Mouse (Mus musculus): ENCODE data around the gene Rimbp2.
"Not testable (repeated sequence)": the region's sequence is repeated elsewhere in the genome, so short reads cannot be mapped to it uniquely, and the experiment has no call there.

Rimbp2 gene

DNA sequence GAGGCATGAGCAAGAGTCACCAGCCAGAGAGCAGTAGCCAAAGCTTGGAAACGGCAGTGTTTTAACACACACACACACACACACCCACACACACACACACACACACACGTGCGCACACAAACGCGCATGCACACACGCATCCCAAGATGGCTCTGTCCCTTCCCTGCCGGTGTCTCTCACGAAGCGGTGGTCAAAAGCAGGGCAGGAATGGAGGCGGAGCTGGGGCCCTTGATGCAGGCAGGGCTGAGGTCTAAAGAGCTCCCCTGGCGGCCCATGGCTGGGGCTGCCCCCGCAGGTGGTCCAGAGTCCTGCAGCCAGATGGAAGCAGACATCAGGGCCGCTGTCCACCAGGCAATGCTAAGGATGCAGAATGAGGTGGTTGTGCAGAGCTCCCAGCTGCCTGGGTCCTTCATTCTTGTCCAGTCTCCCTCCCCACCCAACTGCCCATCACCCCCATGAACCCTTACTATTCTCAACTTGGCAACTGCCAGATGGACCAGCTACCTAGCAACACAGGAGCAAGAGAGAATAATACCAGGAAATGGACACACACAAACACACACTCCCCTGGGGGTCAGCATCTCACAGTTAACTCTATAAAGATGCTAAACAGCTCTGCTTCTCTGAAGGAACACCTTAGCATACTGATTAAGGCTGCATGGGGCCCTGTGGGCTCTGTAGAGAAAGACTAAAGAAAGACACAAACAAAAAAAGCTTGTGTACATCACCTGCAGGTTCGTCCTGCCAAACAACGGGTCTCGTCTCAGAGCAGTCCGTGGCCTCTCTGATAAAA is at the start of gene Rimbp2:
Gene Rimbp2 (minus strand): TSS at position 209 of the 793 bp plus-strand sequence.
- DNase-seq (ENCODE audit: low spot score in 2 of 2), result no peak

GRCm38 (mm10) chr5:129002571-129003011 is 49.3 kb upstream of the Rimbp2 start:
- no peak for DNase-seq (ENCODE audit: low spot score in 2 of 2)

GRCm38 (mm10) chr5:129000706-129001468 is 47.6 kb upstream of the Rimbp2 start:
- peak; percentile 27 to 63 for DNase-seq (ENCODE audit: low spot score in 2 of 2)

DNA sequence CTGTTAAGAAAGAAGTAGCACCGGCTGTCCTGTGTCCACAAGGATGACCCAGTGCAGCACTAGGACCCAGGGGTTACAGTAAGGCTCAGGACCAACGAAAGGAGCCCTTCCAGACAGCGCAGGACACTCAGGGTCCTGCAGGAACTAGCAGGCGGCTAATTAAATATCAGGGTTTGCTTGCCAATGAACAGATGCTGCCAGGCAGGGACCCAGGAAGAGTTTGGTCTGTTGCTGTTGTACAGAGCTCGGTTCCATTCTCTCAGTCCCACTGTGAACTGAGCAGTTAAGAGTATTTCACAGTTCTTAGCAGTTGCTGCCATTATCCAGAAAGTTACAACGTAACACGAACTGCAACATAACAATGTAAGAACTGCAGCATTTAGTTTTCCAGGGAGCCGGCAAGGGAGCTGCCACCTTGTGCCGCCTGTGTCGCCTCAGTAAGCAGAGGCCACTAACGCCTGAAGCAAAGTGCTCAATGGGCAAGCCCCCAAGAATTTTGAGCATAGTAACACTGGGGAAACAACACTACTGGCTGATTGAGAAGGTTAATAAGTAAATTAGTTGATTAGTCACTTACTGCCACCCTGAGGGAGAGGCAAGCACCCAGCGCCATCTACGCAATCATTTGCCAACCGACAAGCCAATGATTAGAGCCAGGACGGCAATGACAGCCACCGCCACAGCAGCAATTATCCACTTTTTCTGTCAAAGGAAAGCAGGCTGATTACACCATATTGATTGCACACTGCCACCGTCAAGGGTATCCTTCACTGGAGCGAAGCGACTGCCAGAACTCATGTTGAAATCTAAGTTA is 34.1 kb upstream of the Rimbp2 start:
- DNase-seq (ENCODE audit: low spot score in 2 of 2), result no peak

DNA sequence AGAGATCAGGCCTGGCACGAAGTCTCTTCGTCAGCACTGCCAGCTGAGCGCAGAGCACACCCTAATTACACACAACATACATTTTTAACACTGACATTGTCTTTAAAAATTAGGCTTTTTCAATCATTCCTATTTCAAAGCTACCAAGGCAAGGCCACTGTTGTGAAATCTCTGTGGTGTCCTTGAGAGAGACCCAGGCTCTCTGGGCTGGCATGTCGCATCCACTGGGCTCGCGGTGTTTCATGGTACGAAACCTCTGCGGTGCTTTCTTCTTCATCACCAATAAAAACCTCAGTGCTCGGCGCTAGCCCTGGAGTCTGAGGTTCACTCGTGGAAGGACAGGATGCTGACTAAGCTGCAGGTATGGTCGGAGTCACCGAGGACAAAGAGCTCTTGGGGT is 32.7 kb upstream of the Rimbp2 start:
- DNase-seq (ENCODE audit: low spot score in 2 of 2), result no peak

- no peak for DNase-seq (ENCODE audit: low spot score in 2 of 2)
These were observed 31.2 kb upstream of the Rimbp2 start for GRCm38 (mm10) chr5:128984536-128984935.

- DNase-seq (ENCODE audit: low spot score in 2 of 2), result peak; percentile 34 to 36
These were observed 28.3 kb upstream of the Rimbp2 start for GRCm38 (mm10) chr5:128981607-128982006.

GRCm38 (mm10) chr5:128980857-128981256 is 27.6 kb upstream of the Rimbp2 start:
- DNase-seq (ENCODE audit: low spot score in 2 of 2), result no peak

- DNase-seq (ENCODE audit: low spot score in 2 of 2), result no peak
These were observed 25.7 kb upstream of the Rimbp2 start for GRCm38 (mm10) chr5:128978957-128979356.

DNA sequence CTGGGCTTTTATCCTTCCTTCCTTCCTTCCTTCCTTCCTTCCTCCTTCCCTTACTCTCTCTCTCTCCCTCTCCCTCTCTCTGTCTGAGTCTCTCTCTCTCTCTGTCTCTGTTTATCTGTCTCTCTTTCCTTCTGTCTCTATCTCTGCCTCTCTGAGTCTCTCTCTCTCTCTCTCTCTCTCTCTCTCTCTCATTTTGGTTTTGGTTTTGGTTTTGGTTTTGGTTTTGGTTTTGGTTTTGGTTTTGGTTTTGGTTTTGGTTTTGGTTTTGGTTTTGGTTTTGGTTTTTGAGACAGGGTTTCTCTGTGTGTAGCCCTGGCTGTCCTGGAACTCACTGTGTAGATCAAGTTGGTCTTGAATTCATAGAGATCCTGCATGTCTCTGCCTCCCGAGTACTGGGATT is 24.2 kb upstream of the Rimbp2 start:
- not testable (repeated sequence) for DNase-seq (ENCODE audit: low spot score in 2 of 2)

GRCm38 (mm10) chr5:128976266-128976665 is 23.0 kb upstream of the Rimbp2 start:
- no peak for DNase-seq (ENCODE audit: low spot score in 2 of 2)

- DNase-seq (ENCODE audit: low spot score in 2 of 2), result peak; percentile 21 to 30
These were observed 18.0 kb upstream of the Rimbp2 start for GRCm38 (mm10) chr5:128971298-128971697.

- DNase-seq (ENCODE audit: low spot score in 2 of 2), result no peak
These were observed 17.6 kb upstream of the Rimbp2 start for GRCm38 (mm10) chr5:128970878-128971277.

DNA sequence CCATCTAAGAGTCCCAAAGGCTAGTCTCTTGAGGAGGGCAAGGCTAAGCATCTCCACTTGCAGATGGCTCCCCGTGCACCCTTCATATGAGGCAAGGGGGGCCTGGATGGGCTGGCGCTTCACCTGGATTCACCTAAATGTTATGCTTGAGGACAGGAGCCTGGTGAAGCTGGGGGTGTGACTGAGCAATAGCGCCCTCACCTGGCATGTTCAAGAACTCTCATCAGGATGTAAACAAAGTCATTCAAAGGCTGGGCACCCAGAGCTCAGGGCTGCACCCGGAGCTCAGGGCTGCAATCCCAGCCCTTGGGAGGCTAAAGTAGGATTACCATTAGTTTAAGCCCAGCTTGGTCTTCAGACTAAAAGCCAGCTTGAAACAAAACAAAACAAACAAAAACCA is 11.1 kb upstream of the Rimbp2 start:
- no peak for DNase-seq (ENCODE audit: low spot score in 2 of 2)

DNA sequence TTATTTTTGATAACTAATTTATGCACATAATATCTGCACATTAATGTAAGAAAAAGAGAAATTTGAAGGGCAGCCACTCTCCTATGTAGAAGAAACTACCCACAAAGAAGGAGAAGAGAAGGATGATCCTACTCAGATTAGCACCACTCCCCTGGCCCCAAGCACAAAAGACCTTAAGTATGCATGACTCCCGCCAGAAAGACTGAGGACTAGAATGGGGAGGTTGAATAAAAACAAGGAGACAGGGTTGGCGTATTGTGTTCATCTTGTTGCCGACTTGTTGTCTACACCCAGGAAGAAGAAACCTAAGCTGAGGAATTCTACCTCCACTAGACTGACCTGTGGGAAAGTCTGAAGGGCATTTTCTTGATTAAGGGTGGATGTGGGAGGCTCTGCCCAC is 5.6 kb upstream of the Rimbp2 start:
- DNase-seq (ENCODE audit: low spot score in 2 of 2), result no peak

- not testable (repeated sequence) for DNase-seq (ENCODE audit: low spot score in 2 of 2)
These were observed 1.1 kb upstream of the Rimbp2 start for GRCm38 (mm10) chr5:128954371-128954770.

- no peak for DNase-seq (ENCODE audit: low spot score in 2 of 2)
These were observed 743 bp downstream of the Rimbp2 start for GRCm38 (mm10) chr5:128952291-128953195.

- DNase-seq (ENCODE audit: low spot score in 2 of 2), result no peak
These were observed 1.8 kb downstream of the Rimbp2 start for GRCm38 (mm10) chr5:128951472-128951871.

- no peak for DNase-seq (ENCODE audit: low spot score in 2 of 2)
These were observed 6.2 kb downstream of the Rimbp2 start for GRCm38 (mm10) chr5:128947093-128947492.

GRCm38 (mm10) chr5:128940436-128940835 is 12.8 kb downstream of the Rimbp2 start:
- DNase-seq (ENCODE audit: low spot score in 2 of 2), result no peak

- DNase-seq (ENCODE audit: low spot score in 2 of 2), result no peak
These were observed 17.9 kb downstream of the Rimbp2 start for GRCm38 (mm10) chr5:128935359-128935899.
